Mouse (Mus musculus) hindbrain, embryonic 13.5 days (tissue): ENCODE data around the gene Naa35. TPM values are rescaled to one million over a fixed set of nuclear protein-coding genes. Genes with fewer than 3 reads are reported as not detected.

Source experiments
- ATAC-seq: fragments of 200-750 bp; cut with Nextera tagmentation; 2 replicates; pipeline ENCODE4 v1.8.0; 2017; ENCODE audit warnings: moderate TSS enrichment; ENCODE audit not compliant: low FRiP score
- H3K27ac ChIP-seq: fragments of 300-500 bp; sonication (generic); 2 replicates; pipeline ENCODE4 v1.5.1; 2015; ENCODE audit warnings: inconsistent platforms, mild to moderate bottlenecking, moderate library complexity
- H3K27me3 ChIP-seq: fragments of 300-500 bp; sonication (generic); 2 replicates; pipeline ENCODE4 v1.6.1; 2015; ENCODE audit warnings: mild to moderate bottlenecking, inconsistent platforms
- H3K36me3 ChIP-seq: fragments of 300-500 bp; sonication (generic); 2 replicates; pipeline ENCODE4 v1.6.1; 2015; ENCODE audit warnings: mild to moderate bottlenecking, inconsistent platforms
- H3K4me1 ChIP-seq: fragments of 300-500 bp; sonication (generic); replicated peaks from 2 replicates; pipeline ENCODE4 v1.6.1; 2015; ENCODE audit warnings: inconsistent platforms
- H3K4me2 ChIP-seq: fragments of 300-500 bp; sonication (generic); 2 replicates; pipeline ENCODE4 v1.6.1; 2015; ENCODE audit warnings: inconsistent platforms, mild to moderate bottlenecking, moderate library complexity
- H3K4me3 ChIP-seq: fragments of 300-500 bp; sonication (generic); 2 replicates; pipeline ENCODE4 v1.5.1; 2015; ENCODE audit warnings: mild to moderate bottlenecking, inconsistent platforms
- H3K9ac ChIP-seq: fragments of 300-500 bp; sonication (generic); 2 replicates; pipeline ENCODE4 v1.6.1; 2015; ENCODE audit warnings: mild to moderate bottlenecking, inconsistent platforms
- H3K9me3 ChIP-seq: fragments of 300-500 bp; sonication (generic); 2 replicates; pipeline ENCODE4 v1.6.1; 2016; ENCODE audit warnings: inconsistent platforms
- WGBS: fragments of 180-500 bp; shearing (Covaris S2); methylation state at CpG from one replicate; pipeline ENCODE4 v1.1.7; 2015; 5-methylcytosine and 5-hydroxymethylcytosine counted together
- polyA plus RNA-seq: library from polyadenylated mRNA; unstranded; fragments of >200 nt; fragmentation: Nextera tagmentation; extraction: Ambion mirVana; gene quantifications from 2 replicates; pipeline ENCODE4 v1.2.1, GENCODE M21; 2015

Naa35 gene
- 156 and 159 TPM in 2 replicates for polyA plus RNA-seq

DNA sequence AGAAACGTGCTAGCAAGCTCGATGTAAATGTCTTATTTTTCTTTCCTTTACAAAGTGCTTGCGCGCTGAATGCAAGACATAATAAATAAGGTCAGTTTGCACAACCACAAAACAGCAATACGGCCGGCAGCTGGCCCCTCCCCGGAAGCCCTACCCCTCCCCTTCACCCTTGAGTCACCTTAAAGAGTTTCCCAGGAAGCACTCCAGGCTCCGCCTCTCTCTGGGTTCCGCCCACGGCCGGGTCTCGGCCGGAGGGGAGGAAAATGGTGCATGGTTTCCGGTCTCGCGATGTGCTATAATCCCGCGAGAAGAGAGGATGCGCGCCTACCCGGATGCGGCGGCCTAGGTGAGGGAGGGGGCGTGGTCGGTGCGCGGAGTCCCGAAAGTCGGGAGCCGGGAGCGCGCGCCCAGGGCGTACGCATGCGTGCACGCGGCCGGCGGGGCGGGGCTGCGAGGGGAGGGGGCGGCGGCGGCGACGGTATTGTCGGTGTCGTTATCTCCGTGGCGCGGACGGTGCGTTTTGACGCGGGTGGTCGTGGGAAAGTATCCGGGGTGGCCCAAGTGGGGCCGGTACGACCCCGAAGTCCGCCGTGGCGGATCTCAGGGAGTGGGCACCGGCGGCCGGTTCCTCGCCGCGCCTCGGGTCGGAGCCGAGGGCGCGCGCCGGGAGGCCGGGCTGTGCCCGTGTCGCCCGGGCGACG is at the start of gene Naa35, which contains the start of gene Agtpbp1:
Gene Naa35 (plus strand): TSS at position 313 of the 701 bp plus-strand sequence.
Gene Agtpbp1 (minus strand): TSS at position 281 of the 701 bp plus-strand sequence.
- under 1% methylated on average over 82 of the region's 83 CpGs for WGBS

DNA sequence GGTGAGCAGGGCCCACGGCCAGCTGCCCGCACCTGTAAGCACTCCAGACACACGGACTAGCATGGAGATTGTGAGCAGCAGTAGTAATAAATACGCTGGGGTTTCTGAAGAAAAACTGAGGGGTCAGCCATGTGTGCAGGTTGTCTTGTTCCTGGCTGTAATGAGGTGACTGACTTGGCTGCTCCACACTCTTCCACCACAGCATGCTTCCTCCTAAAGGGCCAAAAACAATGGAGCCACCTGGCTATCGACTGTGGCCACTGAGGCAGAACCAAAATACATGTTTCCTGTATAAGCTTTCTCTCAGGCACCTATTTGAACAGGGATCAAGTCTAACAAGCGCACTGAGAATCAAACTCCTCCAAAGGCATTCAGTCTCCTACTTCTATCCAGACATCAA is 49.3 kb upstream of the Naa35 start:
- H3K4me2 ChIP-seq: no peak overlapping the region
- H3K4me1 ChIP-seq: no peaks in the 10 kb centered on the region
- no peak overlapping the region for H3K9ac ChIP-seq
- no peak for ATAC-seq
- no peaks in the 10 kb centered on the region for H3K27me3 ChIP-seq
- H3K36me3 ChIP-seq: peaks cover 38% of the 10 kb centered on the region
- 89% methylated on average over 6 of the region's 6 CpGs for WGBS
- H3K9me3 ChIP-seq: no peaks in the 10 kb centered on the region
- H3K27ac ChIP-seq: no peak overlapping the region
- no peak overlapping the region for H3K4me3 ChIP-seq

More for the DNA sequence above, at the start of gene Naa35, which contains the start of gene Agtpbp1:
- Histone ChIP-seq H3K9me3 (no peaks in the 10 kb centered on the region), H3K4me1 (peaks cover 39% of the 10 kb centered on the region), H3K4me3 (peak within 1 kb of the TSS; percentile 92), H3K36me3 (peaks cover 27% of the 10 kb centered on the region), H3K4me2 (peak within 1 kb of the TSS; percentile 96), H3K27ac (peak within 1 kb of the TSS; percentile 90), H3K9ac (peak within 1 kb of the TSS; percentile 95), H3K27me3 (no peaks in the 10 kb centered on the region)
- ATAC-seq: peak; percentile 98

- H3K9me3 ChIP-seq: no peaks in the 10 kb centered on the region
- no peak overlapping the region for H3K27ac ChIP-seq
- H3K36me3 ChIP-seq: peaks cover 29% of the 10 kb centered on the region
- H3K27me3 ChIP-seq: no peaks in the 10 kb centered on the region
- no peaks in the 10 kb centered on the region for H3K4me1 ChIP-seq
- H3K9ac ChIP-seq: no peak overlapping the region
- no peak overlapping the region for H3K4me3 ChIP-seq
- WGBS: 87% methylated on average over 2 of the region's 2 CpGs
- no peak overlapping the region for H3K4me2 ChIP-seq
- ATAC-seq: no peak
These were observed 48.4 kb upstream of the Naa35 start for GRCm38 (mm10) chr13:59536631-59537030.

- no peak for ATAC-seq
- no peaks in the 10 kb centered on the region for H3K9me3 ChIP-seq
- no peaks in the 10 kb centered on the region for H3K27me3 ChIP-seq
- H3K9ac ChIP-seq: no peak overlapping the region
- H3K27ac ChIP-seq: no peak overlapping the region
- H3K36me3 ChIP-seq: peaks cover 12% of the 10 kb centered on the region
- no peak overlapping the region for H3K4me3 ChIP-seq
- H3K4me2 ChIP-seq: no peak overlapping the region
- no peaks in the 10 kb centered on the region for H3K4me1 ChIP-seq
- WGBS: 87% methylated on average over 5 of the region's 5 CpGs
These were observed 46.4 kb upstream of the Naa35 start for GRCm38 (mm10) chr13:59538661-59539060.

DNA sequence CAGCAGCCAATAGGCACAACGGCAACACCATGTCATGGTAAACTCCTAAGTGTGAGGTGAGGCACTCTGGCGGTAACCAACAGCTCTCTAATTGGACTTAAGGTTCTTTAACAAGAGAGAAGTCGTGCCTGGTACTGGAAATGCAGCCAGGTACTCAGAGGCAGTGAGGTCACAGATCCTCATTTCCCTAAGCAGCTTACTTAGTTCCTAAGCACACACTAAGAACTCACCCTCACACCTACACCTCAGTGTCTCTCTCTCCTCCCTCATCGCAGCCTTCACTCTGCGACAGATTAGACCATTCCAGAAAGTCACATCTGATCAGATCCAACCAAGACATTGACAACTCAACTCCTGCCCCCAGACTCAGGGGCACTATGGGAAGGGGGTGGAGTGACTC is 45.0 kb upstream of the Naa35 start:
- Histone ChIP-seq H3K4me1 (peaks cover 7% of the 10 kb centered on the region), H3K9ac (no peak overlapping the region), H3K27me3 (no peaks in the 10 kb centered on the region), H3K27ac (no peak overlapping the region), H3K36me3 (peaks cover 11% of the 10 kb centered on the region; the same call in 1 of the 2 replicates), H3K4me2 (no peak overlapping the region), H3K9me3 (no peaks in the 10 kb centered on the region), H3K4me3 (no peak overlapping the region)
- no peak for ATAC-seq
- WGBS: 90% methylated on average over 5 of the region's 5 CpGs

GRCm38 (mm10) chr13:59542411-59542810 is 42.6 kb upstream of the Naa35 start:
- no peak overlapping the region for H3K4me3 ChIP-seq
- ATAC-seq: no peak
- H3K4me2 ChIP-seq: no peak overlapping the region
- H3K27me3 ChIP-seq: no peaks in the 10 kb centered on the region
- peaks cover 24% of the 10 kb centered on the region for H3K4me1 ChIP-seq
- H3K36me3 ChIP-seq: 0 out of 2 replicates have a peak, but pooled peaks cover 2% of the 10 kb centered on the region
- H3K27ac ChIP-seq: no peak overlapping the region
- no peak overlapping the region for H3K9ac ChIP-seq
- WGBS: 93% methylated on average over 10 of the region's 10 CpGs
- H3K9me3 ChIP-seq: no peaks in the 10 kb centered on the region

- Histone ChIP-seq H3K27ac (no peak overlapping the region; the same call in 1 of the 2 replicates), H3K4me3 (no peak overlapping the region), H3K9ac (no peak overlapping the region), H3K27me3 (no peaks in the 10 kb centered on the region), H3K36me3 (no peaks in the 10 kb centered on the region), H3K4me1 (peaks cover 28% of the 10 kb centered on the region), H3K9me3 (no peaks in the 10 kb centered on the region), H3K4me2 (no peak overlapping the region)
- ATAC-seq: no peak
- WGBS: 76% methylated on average over 2 of the region's 2 CpGs
These were observed 38.0 kb upstream of the Naa35 start for GRCm38 (mm10) chr13:59547091-59547490.

- ATAC-seq: no peak
- WGBS: 83% methylated on average over 4 of the region's 4 CpGs
- no peaks in the 10 kb centered on the region for H3K27me3 ChIP-seq
- H3K9me3 ChIP-seq: no peaks in the 10 kb centered on the region
- H3K27ac ChIP-seq: no peak overlapping the region
- no peak overlapping the region for H3K4me2 ChIP-seq
- H3K4me1 ChIP-seq: peaks cover 30% of the 10 kb centered on the region
- no peak overlapping the region for H3K9ac ChIP-seq
- no peak overlapping the region for H3K4me3 ChIP-seq
- no peaks in the 10 kb centered on the region for H3K36me3 ChIP-seq
These were observed 37.3 kb upstream of the Naa35 start for GRCm38 (mm10) chr13:59547716-59548115.

GRCm38 (mm10) chr13:59549318-59549798 is 35.7 kb upstream of the Naa35 start:
- Histone ChIP-seq H3K9me3 (no peaks in the 10 kb centered on the region), H3K4me2 (no peak overlapping the region), H3K9ac (no peak overlapping the region), H3K27ac (no peak overlapping the region), H3K36me3 (no peaks in the 10 kb centered on the region), H3K4me3 (no peak overlapping the region), H3K4me1 (peaks cover 30% of the 10 kb centered on the region), H3K27me3 (no peaks in the 10 kb centered on the region)
- WGBS: 72% methylated on average over 1 of the region's 1 CpGs
- ATAC-seq: no peak

- H3K4me3 ChIP-seq: no peak overlapping the region
- H3K27me3 ChIP-seq: no peaks in the 10 kb centered on the region
- no peak for ATAC-seq
- peaks cover 26% of the 10 kb centered on the region for H3K4me1 ChIP-seq
- 89% methylated on average over 5 of the region's 5 CpGs for WGBS
- no peaks in the 10 kb centered on the region for H3K9me3 ChIP-seq
- H3K9ac ChIP-seq: no peak overlapping the region
- no peak overlapping the region for H3K27ac ChIP-seq
- H3K4me2 ChIP-seq: no peak overlapping the region
- no peaks in the 10 kb centered on the region for H3K36me3 ChIP-seq
These were observed 32.8 kb upstream of the Naa35 start for GRCm38 (mm10) chr13:59552286-59552685.

GRCm38 (mm10) chr13:59552751-59553150 is 32.3 kb upstream of the Naa35 start:
- ATAC-seq: no peak
- no peaks in the 10 kb centered on the region for H3K36me3 ChIP-seq
- no peak overlapping the region for H3K4me2 ChIP-seq
- no peaks in the 10 kb centered on the region for H3K27me3 ChIP-seq
- no peak overlapping the region for H3K9ac ChIP-seq
- no peaks in the 10 kb centered on the region for H3K9me3 ChIP-seq
- peaks cover 25% of the 10 kb centered on the region for H3K4me1 ChIP-seq
- 71% methylated on average over 2 of the region's 2 CpGs for WGBS
- no peak overlapping the region for H3K27ac ChIP-seq
- no peak overlapping the region for H3K4me3 ChIP-seq

DNA sequence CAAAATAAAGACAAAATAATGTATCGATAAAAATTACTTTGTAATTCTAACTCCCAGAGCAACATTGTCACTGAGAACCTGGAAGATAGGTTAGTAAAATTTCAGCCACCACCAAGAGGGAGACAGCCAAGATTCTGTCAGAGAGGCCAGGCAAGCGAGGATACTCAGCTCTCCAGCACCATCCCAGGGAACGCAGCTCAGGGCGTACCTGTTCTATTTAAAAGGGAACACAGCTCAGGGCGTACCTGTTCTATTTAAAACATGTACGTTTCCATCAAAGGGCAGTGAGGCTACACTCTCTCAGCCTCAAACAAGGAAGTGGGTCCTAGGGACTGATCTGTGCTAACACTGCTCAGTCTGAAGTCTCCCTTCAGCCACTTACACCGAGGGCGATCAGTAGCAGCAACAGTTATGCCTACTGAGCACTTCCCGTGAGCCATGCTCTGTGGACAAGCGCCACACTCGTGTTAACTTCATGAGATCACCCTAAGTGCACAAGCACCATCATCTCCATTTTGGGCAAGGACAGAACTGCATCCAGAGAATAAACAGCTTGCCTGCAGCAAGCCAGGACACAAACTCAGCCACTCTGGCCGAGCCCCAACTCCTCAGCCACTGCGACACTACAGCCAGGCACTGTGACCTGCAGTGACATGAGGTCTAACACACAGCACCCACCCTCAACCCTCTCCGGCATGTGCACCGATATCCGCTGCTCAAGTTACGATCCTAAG is 30.1 kb upstream of the Naa35 start:
- H3K27ac ChIP-seq: no peak overlapping the region
- H3K4me3 ChIP-seq: peak overlapping the region; percentile 82
- no peaks in the 10 kb centered on the region for H3K36me3 ChIP-seq
- WGBS: 73% methylated on average over 17 of the region's 17 CpGs
- H3K9ac ChIP-seq: peak overlapping the region; percentile 65
- H3K4me1 ChIP-seq: peaks cover 30% of the 10 kb centered on the region
- peak overlapping the region; percentile 86 for H3K4me2 ChIP-seq
- H3K9me3 ChIP-seq: no peaks in the 10 kb centered on the region
- no peak for ATAC-seq
- H3K27me3 ChIP-seq: no peaks in the 10 kb centered on the region
